19 mouse cellular contexts compared by ENCODE assay signal in the genomic region with DNA sequence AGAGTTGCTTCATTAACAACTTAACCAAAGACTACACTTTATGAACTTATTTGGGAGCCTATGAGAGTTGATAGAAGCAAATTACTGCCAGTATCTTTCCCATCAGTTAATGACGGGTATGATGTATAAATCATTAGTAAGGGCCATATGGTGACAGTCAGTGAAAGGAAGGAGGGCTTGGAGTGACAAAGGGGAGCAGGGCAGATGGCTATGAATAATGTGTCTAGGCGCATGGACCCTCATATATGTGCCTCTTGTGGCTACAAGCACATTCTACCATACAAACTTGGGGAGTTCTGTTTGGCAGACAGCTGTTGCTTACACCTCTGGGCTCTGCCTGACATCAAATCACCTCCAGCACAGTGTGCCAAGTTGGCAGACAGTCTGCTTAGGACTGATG.
"Had no signal": no experiment of that assay in that cellular context is flagged by ENCODE, and none has a peak within 500 bp of the region (broad histone marks: within the 10 kb centered on the region; RNA-seq: fewer than 3 reads in every experiment).

No protein-coding gene starts in this region.

- H3K9ac ChIP-seq: lung, embryonic 14.5 days; midbrain, embryonic 12.5 days; neural tube, embryonic 13.5 days; neural tube, embryonic 15.5 days had no signal

- H3K4me3 ChIP-seq: midbrain, embryonic 10.5 days; midbrain, embryonic 12.5 days; myocyte; neural tube, embryonic 13.5 days; neural tube, embryonic 15.5 days had no signal

- DNase-seq: lung, adult 18-20 months; lung, embryonic 14.5 days; lung, postnatal 10 days; lung, postnatal 4 days; midbrain, embryonic 14.5 days; retina, postnatal 1 day; right cerebral cortex, adult 18-20 months; right cerebral cortex, postnatal 25 days; right cerebral cortex, postnatal 4 days; spleen, adult 18-20 months; thymus, adult 18-20 months; thymus, postnatal 14 days; thymus, postnatal 36 days had no signal

- H3K27ac ChIP-seq: midbrain, embryonic 10.5 days; midbrain, embryonic 12.5 days; neural tube, embryonic 13.5 days; neural tube, embryonic 15.5 days had no signal

- ATAC-seq: midbrain, embryonic 16.5 days had no signal

- H3K27me3 ChIP-seq: midbrain, embryonic 12.5 days; neural tube, embryonic 13.5 days; neural tube, embryonic 15.5 days had no signal

- H3K4me1 ChIP-seq: midbrain, embryonic 12.5 days; neural tube, embryonic 13.5 days; neural tube, embryonic 15.5 days had no signal

- H3K9me3 ChIP-seq: midbrain, embryonic 10.5 days; midbrain, embryonic 12.5 days; neural tube, embryonic 13.5 days; neural tube, embryonic 15.5 days had no signal

- H3K4me2 ChIP-seq: lung, embryonic 14.5 days; midbrain, embryonic 12.5 days; neural tube, embryonic 13.5 days; neural tube, embryonic 15.5 days had no signal

- H3K36me3 ChIP-seq: midbrain, embryonic 10.5 days; midbrain, embryonic 12.5 days; neural tube, embryonic 13.5 days; neural tube, embryonic 15.5 days had no signal
